Mouse (Mus musculus) thymus, postnatal 10 days (tissue): ENCODE measurements around the gene Gm11011.

ENCODE experiments used
- DNase-seq, 2 experiments: peaks; one replicate each; pipeline ENCODE4 v3.0.0; 2021; ENCODE audit warnings: low spot score in 2 of 2

Gm11011 gene

DNA sequence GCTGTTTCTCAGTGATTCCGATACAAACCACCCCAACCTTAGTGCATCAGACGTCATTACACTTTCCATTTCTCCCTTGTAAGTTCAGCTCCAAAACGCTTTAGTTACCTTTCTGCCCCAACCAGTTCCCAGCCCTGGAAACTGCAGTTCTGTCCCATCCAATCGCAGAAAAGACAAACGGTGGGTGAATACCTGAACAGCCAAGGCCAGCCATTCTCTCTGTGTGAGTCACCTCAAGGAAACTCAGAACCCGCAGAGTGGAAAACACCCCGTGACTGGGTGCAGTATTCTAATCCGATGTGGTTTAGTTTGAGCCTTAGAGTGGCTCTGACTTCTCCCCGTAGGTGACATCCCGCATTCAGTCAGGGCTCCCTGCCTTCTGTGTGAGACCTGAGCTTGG lies 2.2 kb upstream of the Gm11011 start:
- no peak for DNase-seq

DNA sequence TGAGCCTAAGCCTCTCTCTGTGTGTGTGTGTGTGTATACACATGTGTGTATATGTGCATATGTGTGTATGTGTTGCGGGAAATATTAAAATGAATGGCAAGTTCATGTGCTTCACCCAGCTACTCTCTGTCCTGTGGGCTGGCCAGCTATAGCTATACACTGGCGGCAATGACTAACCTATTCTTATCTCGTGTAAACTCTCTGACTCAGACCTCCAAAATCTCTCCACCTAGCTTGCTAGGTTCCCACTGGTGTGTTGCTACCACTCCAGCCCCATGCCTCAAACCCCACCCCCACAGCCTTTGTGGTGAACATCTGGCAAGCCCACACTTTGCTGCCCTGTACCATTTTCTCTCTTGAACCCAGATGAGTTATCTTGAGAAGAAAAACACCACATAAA lies 857 bp downstream of the Gm11011 start:
- DNase-seq, result no peak

DNA sequence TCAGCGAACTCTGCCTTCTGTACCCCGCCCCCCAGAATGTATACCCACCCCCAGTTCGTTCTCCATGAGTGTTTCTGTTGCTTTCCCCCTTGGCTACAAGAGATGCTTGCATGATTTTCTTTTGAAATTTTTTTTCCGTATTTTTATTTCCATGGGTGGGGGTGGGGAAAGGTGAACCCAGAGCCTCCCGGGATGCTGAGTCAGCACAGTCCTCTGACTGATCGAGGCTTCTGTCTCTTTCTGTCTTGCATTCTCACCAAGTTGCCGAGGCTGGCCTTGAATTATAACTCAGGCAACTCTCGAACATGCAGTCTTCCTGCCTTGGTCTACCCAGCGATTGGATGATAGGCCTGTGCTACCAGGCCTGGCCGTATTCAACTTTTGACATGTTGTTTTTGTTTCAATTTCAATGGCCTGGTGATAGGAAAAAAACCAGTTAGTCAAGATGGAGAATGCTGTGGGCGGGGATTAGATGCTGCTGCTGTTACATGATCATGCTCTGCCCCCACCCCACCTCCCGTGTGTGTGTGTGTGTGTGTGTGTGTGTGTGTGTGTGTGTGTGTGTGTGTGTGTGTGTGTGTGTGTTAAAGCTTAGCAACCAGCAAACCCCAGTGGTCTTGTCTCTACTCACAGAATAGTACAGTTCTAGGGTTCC lies 1.8 kb downstream of the Gm11011 start:
- DNase-seq, result no peak

DNA sequence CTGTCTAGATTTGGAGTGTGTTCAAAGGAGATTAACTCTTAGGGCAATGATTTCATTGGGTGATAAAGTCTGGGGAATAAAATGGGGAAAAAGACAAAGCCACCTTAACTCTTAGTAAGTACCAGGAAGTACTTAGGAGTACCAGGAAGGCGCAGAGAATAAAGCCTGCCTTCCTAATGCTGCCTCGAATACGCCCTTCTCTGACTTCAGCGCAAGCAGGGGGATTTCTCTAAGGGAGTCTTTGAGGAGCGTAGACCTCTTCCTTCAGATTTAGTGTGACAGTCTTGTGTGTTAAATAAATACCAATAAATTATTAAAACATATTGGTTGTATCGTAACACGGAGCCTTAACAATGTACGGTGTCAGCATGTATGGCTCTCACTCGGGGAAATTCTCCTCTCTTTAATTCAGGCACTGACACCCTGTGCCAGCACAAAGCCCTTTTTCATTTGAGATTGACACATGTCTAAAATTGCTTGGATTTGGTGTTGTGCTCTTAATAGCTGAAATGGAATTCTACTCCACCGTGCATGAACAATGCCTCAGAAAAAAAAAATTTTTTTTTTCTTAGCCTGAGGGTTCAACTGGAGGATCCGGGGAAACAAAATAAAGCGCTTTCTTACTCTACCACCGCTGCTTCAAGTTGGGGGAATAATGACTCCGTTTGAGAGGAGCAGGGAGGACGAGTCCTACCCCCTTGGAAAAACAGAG lies 2.6 kb downstream of the Gm11011 start:
- no peak for DNase-seq

DNA sequence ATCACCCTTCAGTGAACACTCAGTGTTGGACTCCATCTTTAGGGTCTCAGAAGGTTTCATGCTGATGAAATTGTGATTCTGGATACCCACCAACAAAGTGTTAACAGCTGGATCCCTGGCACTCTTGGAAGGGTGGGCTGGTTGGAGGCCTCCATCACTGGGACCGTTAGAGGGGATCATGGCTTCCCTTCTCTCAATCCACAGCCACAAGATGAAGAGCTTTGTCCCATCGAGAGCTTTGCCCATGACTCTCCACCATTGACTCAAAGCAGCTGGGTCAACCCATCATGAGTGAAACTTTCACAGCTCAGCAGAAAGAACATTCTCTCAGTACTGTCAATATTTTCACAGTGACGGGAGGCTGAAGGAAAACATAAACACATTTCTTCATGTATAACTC lies 4.1 kb downstream of the Gm11011 start:
- no peak for DNase-seq

DNA sequence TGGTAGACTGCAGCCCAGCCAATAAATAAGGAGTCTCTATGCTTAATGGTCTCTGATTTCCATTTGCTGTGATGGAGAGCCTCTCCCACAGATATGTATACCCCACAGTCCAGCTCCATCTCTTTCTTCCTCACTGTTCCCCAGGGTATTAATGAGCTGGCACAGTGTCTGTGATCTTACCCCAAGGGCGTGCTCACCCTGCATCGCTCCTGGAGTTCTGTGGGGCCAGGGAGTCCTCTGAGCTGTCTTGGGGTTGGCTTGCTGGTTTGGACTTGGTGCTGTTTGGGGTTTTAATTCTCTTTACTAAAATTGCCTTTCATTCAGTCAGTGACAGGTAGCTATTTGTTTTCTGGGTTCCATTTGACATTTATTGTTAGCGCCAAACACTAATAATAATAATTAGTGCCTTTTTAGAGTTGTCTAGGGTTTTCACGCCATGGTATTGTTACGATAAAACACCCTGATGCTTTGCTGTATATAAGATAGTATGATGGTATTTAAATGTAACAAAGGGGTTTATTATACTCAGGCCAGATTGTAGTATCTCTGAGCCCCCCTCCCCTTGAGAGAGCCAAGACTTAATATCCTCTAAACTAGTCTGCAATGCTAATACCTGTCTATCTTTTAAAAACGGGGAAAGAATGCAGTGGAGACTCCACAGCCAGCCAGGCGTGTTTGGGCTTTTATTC lies 9.9 kb downstream of the Gm11011 start:
- DNase-seq, result no peak

DNA sequence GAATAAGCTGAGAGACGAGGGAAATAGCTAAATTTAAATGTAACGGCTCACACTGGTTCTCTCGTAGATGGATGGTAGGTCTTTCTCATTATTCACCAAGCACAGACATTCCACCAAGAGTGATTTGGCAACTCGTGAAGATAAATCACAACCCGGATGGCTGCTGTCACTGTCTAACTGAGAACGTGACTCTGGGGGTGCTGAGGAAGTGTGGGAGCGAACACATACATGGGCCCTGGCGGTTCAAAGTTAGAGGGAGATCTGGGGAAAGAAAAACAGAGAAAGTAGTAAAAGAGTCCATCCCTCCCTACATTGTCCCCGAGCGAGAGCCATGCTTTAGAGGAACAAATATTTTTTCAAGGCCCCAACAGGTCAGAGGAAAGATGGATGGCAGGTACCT lies 17.5 kb downstream of the Gm11011 start:
- DNase-seq, result no peak

DNA sequence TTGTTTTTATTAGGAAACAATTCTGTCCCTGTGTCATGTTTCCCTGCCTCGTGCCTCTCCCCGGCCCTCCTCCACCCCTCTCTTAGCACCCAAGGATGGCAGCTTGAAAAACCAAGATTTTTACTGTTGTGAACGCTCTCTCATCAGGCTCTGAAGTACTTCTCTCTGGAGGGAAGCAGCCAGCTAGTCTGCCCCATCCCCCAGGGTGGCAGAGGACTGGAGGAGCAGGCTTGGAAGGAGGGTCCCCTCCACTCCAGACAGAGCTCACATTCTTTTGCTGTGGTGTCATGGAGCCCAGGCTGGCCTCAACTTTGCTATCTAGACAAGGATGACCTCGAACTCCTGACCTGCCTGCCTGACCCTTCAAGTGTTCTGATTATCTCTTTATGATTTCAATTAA lies 21.4 kb downstream of the Gm11011 start:
- no peak for DNase-seq

DNA sequence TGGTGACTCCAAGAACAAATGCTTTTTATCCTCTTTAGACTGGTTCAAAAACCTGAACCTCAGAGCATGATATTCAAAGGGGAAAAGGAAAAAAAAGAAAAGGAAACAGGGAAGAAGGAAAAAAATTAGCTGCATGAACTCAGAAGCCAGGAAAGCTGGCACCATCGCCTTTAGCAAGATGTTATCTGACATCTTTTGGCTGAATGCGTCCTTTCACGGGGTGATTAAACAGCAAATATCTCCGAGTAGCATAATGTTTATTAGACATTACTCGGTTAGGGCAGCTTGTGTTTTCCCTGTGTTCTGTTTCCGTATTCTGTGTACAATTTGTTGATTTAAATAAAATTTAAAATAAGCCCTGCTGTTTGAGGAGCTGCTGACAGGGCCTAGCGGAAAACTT lies 21.8 kb downstream of the Gm11011 start:
- DNase-seq, result no peak

DNA sequence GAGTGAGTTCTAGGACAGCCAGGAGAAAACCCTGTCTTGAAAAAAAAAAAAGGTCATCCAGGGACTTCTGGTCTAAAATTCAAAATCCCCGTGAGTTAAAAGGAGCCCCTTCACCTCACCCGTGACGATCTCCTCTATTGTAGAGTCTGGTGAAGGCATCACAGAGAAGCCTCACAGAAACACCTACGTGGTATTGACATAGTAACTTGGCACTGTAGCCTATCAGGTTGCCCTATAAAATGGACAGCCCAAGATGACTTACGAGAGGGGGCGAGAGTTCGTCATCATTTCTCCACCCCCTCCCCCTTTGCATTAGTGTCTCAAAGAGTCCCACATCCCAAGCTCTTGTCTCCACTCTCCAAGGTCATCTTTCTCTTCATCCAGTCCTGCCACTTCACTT lies 41.9 kb downstream of the Gm11011 start:
- DNase-seq, result no peak

DNA sequence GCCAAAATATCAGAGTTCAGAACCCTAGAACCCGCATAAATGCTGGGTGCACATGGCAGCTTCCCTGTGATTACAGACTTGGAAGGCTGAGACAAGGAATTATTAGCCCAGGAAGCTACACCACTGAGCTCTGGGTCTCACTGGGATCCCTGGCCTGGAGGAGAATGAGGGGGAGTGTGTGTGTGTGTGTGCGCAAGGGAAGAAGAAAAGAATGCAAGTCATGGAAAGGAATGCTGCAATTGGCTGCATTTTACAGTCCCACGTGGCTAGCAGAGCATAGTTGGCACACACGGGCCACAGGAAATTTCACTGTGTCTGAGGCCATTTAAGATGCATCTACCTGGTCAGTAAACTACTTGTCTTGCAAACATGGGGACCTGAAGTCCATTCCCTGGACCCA lies 48.6 kb downstream of the Gm11011 start:
- no peak for DNase-seq
